Comparison of ENCODE assay signal across 24 mouse cellular contexts in the genomic region with DNA sequence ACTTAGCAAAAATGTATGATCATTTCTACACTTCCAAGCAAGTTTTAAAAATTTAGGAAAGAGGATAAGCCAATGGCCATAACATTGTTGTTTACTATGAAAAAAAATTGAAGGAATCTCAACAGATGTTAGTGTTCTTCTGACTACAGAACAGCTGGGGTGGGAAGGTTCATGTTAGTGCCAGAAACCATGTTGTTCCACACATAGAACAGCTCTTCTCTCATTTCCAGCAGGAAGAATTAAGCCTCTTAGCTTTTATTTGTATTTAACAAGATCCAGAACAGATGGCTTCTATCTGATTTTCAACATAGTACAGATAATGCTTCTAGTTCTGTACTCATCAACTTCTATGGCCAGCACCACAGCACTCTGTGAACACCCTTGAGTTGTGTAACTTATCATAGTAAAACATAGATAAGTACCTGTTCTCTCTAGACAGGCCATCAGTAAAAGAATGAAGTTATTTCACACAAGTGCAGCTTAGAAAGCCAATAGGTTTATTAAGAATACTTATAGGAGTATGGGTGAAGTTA.
DNase-seq lines count a peak whose midpoint lies in the region; ATAC-seq and TF ChIP-seq lines count a peak whose summit lies in the region.
"Had no signal": no experiment of that assay in that cellular context is flagged by ENCODE, and none has a peak within 500 bp of the region (broad histone marks: within the 10 kb centered on the region; RNA-seq: fewer than 3 reads in every experiment).

No protein-coding gene starts in this region.

- DNase-seq in embryonic facial prominence, embryonic 14.5 days (ENCODE audit: low spot score): peak; percentile 13
- no peak for DNase-seq in embryonic facial prominence, embryonic 10.5 days (ENCODE audit: low spot score)
- DNase-seq in kidney, postnatal 0 days (ENCODE audit: low spot score): peak; percentile 64
- DNase-seq in lung, postnatal 36 days: no peak
- DNase-seq: adrenal gland, adult 8-10 months; adrenal gland, postnatal 36 days; B cell, adult 2 months; cerebellum, adult 8-10 months; cerebellum, postnatal 14 days; embryo, embryonic 11 days; forebrain, postnatal 0 days; gastrocnemius, adult 2 months; gastrocnemius, postnatal 25 days; heart, adult 11 months had no signal

- H3K4me2 ChIP-seq in embryonic facial prominence, embryonic 14.5 days (ENCODE audit: low read depth, low read length): no peak overlapping the region
- no peak overlapping the region for H3K4me2 ChIP-seq in kidney, postnatal 0 days (ENCODE audit: low read length)
- no peak overlapping the region for H3K4me2 ChIP-seq in kidney, embryonic 15.5 days
- no peak overlapping the region for H3K4me2 ChIP-seq in lung, embryonic 15.5 days
- H3K4me2 ChIP-seq in stomach, embryonic 15.5 days: no peak overlapping the region
- H3K4me2 ChIP-seq: embryonic facial prominence, embryonic 12.5 days; forebrain, embryonic 12.5 days; heart, embryonic 12.5 days; hindbrain, embryonic 15.5 days had no signal

- no peak overlapping the region for H3K9ac ChIP-seq in embryonic facial prominence, embryonic 14.5 days (ENCODE audit: low read depth, low read length)
- H3K9ac ChIP-seq in kidney, postnatal 0 days (ENCODE audit: low read depth, low read length): no peak overlapping the region
- H3K9ac ChIP-seq in kidney, embryonic 15.5 days: no peak overlapping the region
- H3K9ac ChIP-seq in lung, embryonic 15.5 days: no peak overlapping the region
- H3K9ac ChIP-seq in stomach, embryonic 15.5 days: no peak overlapping the region
- H3K9ac ChIP-seq: embryonic facial prominence, embryonic 12.5 days; forebrain, embryonic 12.5 days; forebrain, postnatal 0 days; heart, embryonic 12.5 days; hindbrain, embryonic 15.5 days had no signal

- ATAC-seq in embryonic facial prominence, embryonic 14.5 days (ENCODE audit: low read depth): no peak
- ATAC-seq in kidney, postnatal 0 days (replicated peaks; ENCODE audit: low FRiP score, low read depth): no peak
- no peak for ATAC-seq in kidney, embryonic 15.5 days (replicated peaks; ENCODE audit: low FRiP score)
- peak; percentile 46; the same call in 1 of the 2 replicates for ATAC-seq in lung, embryonic 15.5 days (ENCODE audit: borderline replicate concordance, extremely low read depth, low FRiP score, low TSS enrichment)
- ATAC-seq in stomach, embryonic 15.5 days (ENCODE audit: insufficient read depth, low FRiP score, low read depth): peak; percentile 31; the same call in 1 of the 2 replicates
- no peak for ATAC-seq in megakaryocyte-erythroid progenitor cell, adult 5-6 weeks (replicated peaks; ENCODE audit: low FRiP score, low TSS enrichment, poor library complexity, severe bottlenecking)
- ATAC-seq: CD4-positive, CD25-positive, alpha-beta regulatory T cell, adult 4 months; forebrain, postnatal 0 days had no signal

- H3K27me3 ChIP-seq in embryonic facial prominence, embryonic 14.5 days (replicated peaks; ENCODE audit: control insufficient read depth, insufficient read depth, low read length): no peaks in the 10 kb centered on the region
- H3K27me3 ChIP-seq in embryonic facial prominence, embryonic 10.5 days (replicated peaks; ENCODE audit: low read depth, poor library complexity, severe bottlenecking): no peaks in the 10 kb centered on the region
- H3K27me3 ChIP-seq in kidney, postnatal 0 days (ENCODE audit: insufficient read depth, low read length): no peaks in the 10 kb centered on the region
- no peaks in the 10 kb centered on the region for H3K27me3 ChIP-seq in kidney, embryonic 15.5 days
- H3K27me3 ChIP-seq in lung, embryonic 15.5 days: no peaks in the 10 kb centered on the region
- H3K27me3 ChIP-seq in stomach, embryonic 15.5 days (replicated peaks): no peaks in the 10 kb centered on the region
- H3K27me3 ChIP-seq: embryonic facial prominence, embryonic 12.5 days; forebrain, embryonic 12.5 days; heart, embryonic 12.5 days; hindbrain, embryonic 15.5 days had no signal

- no peak for TF ChIP-seq CTCF in kidney, postnatal 0 days (IDR thresholded peaks at IDR 0.05; ENCODE audit: low read depth)

- no peak overlapping the region for H3K4me3 ChIP-seq in embryonic facial prominence, embryonic 14.5 days (ENCODE audit: low read depth, low read length)
- H3K4me3 ChIP-seq in embryonic facial prominence, embryonic 10.5 days: no peak overlapping the region
- H3K4me3 ChIP-seq in kidney, postnatal 0 days (replicated peaks; ENCODE audit: low read depth, low read length): no peak overlapping the region
- H3K4me3 ChIP-seq in kidney, embryonic 15.5 days (replicated peaks): no peak overlapping the region
- no peak overlapping the region for H3K4me3 ChIP-seq in lung, embryonic 15.5 days
- H3K4me3 ChIP-seq in stomach, embryonic 15.5 days (replicated peaks): no peak overlapping the region
- H3K4me3 ChIP-seq: embryonic facial prominence, embryonic 12.5 days; forebrain, embryonic 12.5 days; gastrocnemius, adult 2 months; heart, embryonic 12.5 days; hindbrain, embryonic 15.5 days had no signal

- no peak overlapping the region for H3K27ac ChIP-seq in embryonic facial prominence, embryonic 14.5 days (replicated peaks; ENCODE audit: low read depth, low read length)
- H3K27ac ChIP-seq in embryonic facial prominence, embryonic 10.5 days (replicated peaks): no peak overlapping the region
- no peak overlapping the region for H3K27ac ChIP-seq in kidney, postnatal 0 days
- H3K27ac ChIP-seq in kidney, embryonic 15.5 days: no peak overlapping the region
- H3K27ac ChIP-seq in lung, embryonic 15.5 days: no peak overlapping the region
- H3K27ac ChIP-seq in stomach, embryonic 15.5 days: no peak overlapping the region
- H3K27ac ChIP-seq: embryonic facial prominence, embryonic 12.5 days; forebrain, embryonic 12.5 days; gastrocnemius, adult 2 months; hindbrain, embryonic 15.5 days had no signal

- H3K36me3 ChIP-seq in embryonic facial prominence, embryonic 14.5 days (ENCODE audit: control insufficient read depth, insufficient read depth, low read length): no peaks in the 10 kb centered on the region
- H3K36me3 ChIP-seq in embryonic facial prominence, embryonic 10.5 days (replicated peaks): no peaks in the 10 kb centered on the region
- H3K36me3 ChIP-seq in kidney, postnatal 0 days (ENCODE audit: insufficient read depth, low read length): no peaks in the 10 kb centered on the region
- no peaks in the 10 kb centered on the region for H3K36me3 ChIP-seq in kidney, embryonic 15.5 days
- H3K36me3 ChIP-seq in lung, embryonic 15.5 days: no peaks in the 10 kb centered on the region
- no peaks in the 10 kb centered on the region for H3K36me3 ChIP-seq in stomach, embryonic 15.5 days
- H3K36me3 ChIP-seq: embryonic facial prominence, embryonic 12.5 days; forebrain, embryonic 12.5 days; G1E; heart, embryonic 12.5 days; hindbrain, embryonic 15.5 days had no signal

- 0 out of 2 replicates have a peak, but pooled peaks cover 3% of the 10 kb centered on the region for H3K9me3 ChIP-seq in embryonic facial prominence, embryonic 14.5 days (ENCODE audit: control insufficient read depth, low read length)
- no peaks in the 10 kb centered on the region for H3K9me3 ChIP-seq in embryonic facial prominence, embryonic 10.5 days
- no peaks in the 10 kb centered on the region for H3K9me3 ChIP-seq in kidney, postnatal 0 days (replicated peaks; ENCODE audit: low read length)
- no peaks in the 10 kb centered on the region for H3K9me3 ChIP-seq in kidney, embryonic 15.5 days (replicated peaks)
- no peaks in the 10 kb centered on the region for H3K9me3 ChIP-seq in lung, embryonic 15.5 days
- H3K9me3 ChIP-seq in stomach, embryonic 15.5 days: no peaks in the 10 kb centered on the region
- H3K9me3 ChIP-seq: embryonic facial prominence, embryonic 12.5 days; forebrain, embryonic 12.5 days; G1E; heart, embryonic 12.5 days; hindbrain, embryonic 15.5 days had no signal

- H3K4me1 ChIP-seq in embryonic facial prominence, embryonic 14.5 days (ENCODE audit: control insufficient read depth, insufficient read depth, low read length): no peaks in the 10 kb centered on the region
- H3K4me1 ChIP-seq in embryonic facial prominence, embryonic 10.5 days: no peaks in the 10 kb centered on the region
- no peaks in the 10 kb centered on the region for H3K4me1 ChIP-seq in kidney, postnatal 0 days (replicated peaks; ENCODE audit: insufficient read depth, low read length)
- H3K4me1 ChIP-seq in kidney, embryonic 15.5 days: no peaks in the 10 kb centered on the region
- H3K4me1 ChIP-seq in lung, embryonic 15.5 days: no peaks in the 10 kb centered on the region
- no peaks in the 10 kb centered on the region for H3K4me1 ChIP-seq in stomach, embryonic 15.5 days
- H3K4me1 ChIP-seq: embryonic facial prominence, embryonic 12.5 days; forebrain, embryonic 12.5 days; heart, embryonic 12.5 days; hindbrain, embryonic 15.5 days had no signal

Comparison
In these comparisons a context has a peak if more than half of its experiments do, and no peak if none do; other contexts are left out.
1. DNase-seq: peak in embryonic facial prominence, embryonic 14.5 days (single experiment) and kidney, postnatal 0 days (single experiment); none in embryonic facial prominence, embryonic 10.5 days (single experiment) and lung, postnatal 36 days (single experiment).
2. ATAC-seq: peak in lung, embryonic 15.5 days (single experiment) and stomach, embryonic 15.5 days (single experiment); none in embryonic facial prominence, embryonic 14.5 days (single experiment), kidney, postnatal 0 days (single experiment), kidney, embryonic 15.5 days (single experiment) and megakaryocyte-erythroid progenitor cell, adult 5-6 weeks (single experiment).